Mouse (Mus musculus) megakaryocyte progenitor cell, adult 5-6 weeks (primary cell): ENCODE measurements at regions not wholly inside any gene's neighbourhood (a gene's known extent, or its start where the extent isn't known, plus 50 kb on each side); places are given as distances from the start of the nearest gene placed in this dataset.

ENCODE experiments used
- ATAC-seq: replicated peaks from 2 replicates; pipeline ENCODE4 v1.8.0; 2016; ENCODE audit warnings: mild to moderate bottlenecking, moderate TSS enrichment, inconsistent platforms; ENCODE audit not compliant: poor library complexity

GRCm38 (mm10) chr13:115451244-115451643 is 349.5 kb upstream of the Itga1 start:
- peak; percentile 48; the same call in 1 of the 2 replicates for ATAC-seq

GRCm38 (mm10) chr13:115427091-115428033 is 325.6 kb upstream of the Itga1 start:
- ATAC-seq: no peak

- no peak for ATAC-seq
These were observed 324.1 kb upstream of the Itga1 start for GRCm38 (mm10) chr13:115425610-115426562.

- ATAC-seq: no peak
These were observed 322.0 kb upstream of the Itga1 start for GRCm38 (mm10) chr13:115423761-115424160.

- no peak for ATAC-seq
These were observed 319.7 kb upstream of the Itga1 start for GRCm38 (mm10) chr13:115421483-115421882.

- ATAC-seq: no peak
These were observed 316.1 kb upstream of the Itga1 start for GRCm38 (mm10) chr13:115417829-115418228.

- no peak for ATAC-seq
These were observed 312.2 kb upstream of the Itga1 start for GRCm38 (mm10) chr13:115413721-115414531.

GRCm38 (mm10) chr13:115405916-115406315 is 304.2 kb upstream of the Itga1 start:
- no peak for ATAC-seq

- no peak for ATAC-seq
These were observed 299.0 kb upstream of the Itga1 start for GRCm38 (mm10) chr13:115400706-115401215.

GRCm38 (mm10) chr13:115379682-115380081 is 277.9 kb upstream of the Itga1 start:
- no peak for ATAC-seq

GRCm38 (mm10) chr13:115376180-115376880 is 274.6 kb upstream of the Itga1 start:
- no peak for ATAC-seq

GRCm38 (mm10) chr13:115361457-115361856 is 259.7 kb upstream of the Itga1 start:
- ATAC-seq: no peak

- no peak for ATAC-seq
These were observed 245.2 kb upstream of the Itga1 start for GRCm38 (mm10) chr13:115347022-115347398.

- ATAC-seq: 0 out of 2 replicates have a peak, but pooled peaks have one; percentile 17
These were observed 244.6 kb upstream of the Itga1 start for GRCm38 (mm10) chr13:115346115-115347021.

GRCm38 (mm10) chr13:115329000-115329960 is 227.5 kb upstream of the Itga1 start:
- no peak for ATAC-seq

- no peak for ATAC-seq
These were observed 224.5 kb upstream of the Itga1 start for GRCm38 (mm10) chr13:115326294-115326693.

- ATAC-seq: no peak
These were observed 214.9 kb upstream of the Itga1 start for GRCm38 (mm10) chr13:115316681-115317080.

GRCm38 (mm10) chr13:115308586-115308985 is 206.8 kb upstream of the Itga1 start:
- ATAC-seq: no peak
